Mouse (Mus musculus) cerebellum, adult 2 months (tissue): ENCODE results near the gene Ano9.

Experiments
- CTCF ChIP-seq: fragments of 200-500 bp; IDR thresholded peaks from 2 replicates; pipeline ENCODE4 v1.5.1; 2011; ENCODE audit warnings: low read depth, mild to moderate bottlenecking, control low read depth, low read length, moderate library complexity, borderline replicate concordance; ENCODE audit not compliant: insufficient read depth
- POLR2A ChIP-seq: fragments of 200-500 bp; IDR thresholded peaks from 2 replicates; pipeline ENCODE4 v1.6.1; 2011; ENCODE audit warnings: low read length, control low read depth, borderline replicate concordance; ENCODE audit not compliant: insufficient read depth

DNA sequence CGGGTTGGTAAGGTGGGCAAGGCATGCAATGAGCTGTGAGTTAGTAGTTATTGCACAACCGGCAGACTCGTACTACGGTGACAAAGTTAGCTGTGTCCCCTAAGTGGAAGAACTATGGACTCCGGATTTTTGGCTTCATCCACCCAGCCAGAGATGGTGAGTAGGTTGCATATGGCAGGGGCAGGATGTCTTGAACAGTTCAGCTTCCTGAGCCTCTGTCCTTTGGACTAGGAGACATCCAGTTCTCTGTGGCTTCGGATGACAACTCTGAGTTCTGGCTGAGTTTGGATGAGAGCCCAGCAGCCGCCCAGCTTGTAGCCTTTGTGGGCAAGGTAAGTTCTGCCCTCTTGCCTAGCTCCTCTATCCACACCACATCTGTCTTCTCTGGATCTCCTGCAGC is 53.0 kb downstream of the Ano9 start:
- no peak for TF ChIP-seq CTCF
- no peak for TF ChIP-seq POLR2A
